Mouse (Mus musculus): ENCODE data around the gene Ankrd54. TPM values are rescaled to one million over a fixed set of nuclear protein-coding genes. Genes with fewer than 3 reads are reported as not detected.

The Ankrd54 gene
- 42.8 and 56.2 TPM in 2 replicates for polyA plus RNA-seq (2014; fragmentation: Nextera tagmentation; extraction: Ambion mirVana)

- Histone ChIP-seq H3K9ac (replicated peaks; ENCODE audit: low read length) (peak within 1 kb of the TSS; percentile 79), H3K27ac (replicated peaks; ENCODE audit: low read depth, low read length) (no peak within 1 kb of the TSS), H3K4me2 (ENCODE audit: low read depth, low read length) (peak within 1 kb of the TSS; percentile 72), H3K4me1 (ENCODE audit: control insufficient read depth, insufficient read depth, low read length) (no peaks in the 10 kb centered on the region; the same call in 1 of the 2 replicates), H3K9me3 (replicated peaks; ENCODE audit: control insufficient read depth, low read length) (no peaks in the 10 kb centered on the region), H3K27me3 (ENCODE audit: control insufficient read depth, insufficient read depth, low read length) (no peaks in the 10 kb centered on the region), H3K4me3 (ENCODE audit: low read depth, low read length) (peak within 1 kb of the TSS; percentile 94), H3K36me3 (replicated peaks; ENCODE audit: control insufficient read depth, insufficient read depth, low read depth, low read length) (no peaks in the 10 kb centered on the region)
- WGBS = under 1% methylated on average over 80 of the region's 80 CpGs
- ATAC-seq (replicated peaks; ENCODE audit: insufficient number of reproducible peaks, low FRiP score, low TSS enrichment, low read depth) (peak; percentile 99), DNase-seq (ENCODE audit: low spot score) (peak; percentile 99)
Observed at GRCm38 (mm10) chr15:79062376-79063159, at the start of gene Ankrd54. Gene Ankrd54 (minus strand): TSS chr15:79062893.

GRCm38 (mm10) chr15:79111774-79112173 is 49.1 kb upstream of the Ankrd54 start:
- DNase-seq (ENCODE audit: low spot score) = no peak
- no peak for ATAC-seq (replicated peaks; ENCODE audit: insufficient number of reproducible peaks, low FRiP score, low TSS enrichment, low read depth)
- H3K9ac ChIP-seq (replicated peaks; ENCODE audit: low read length) = no peak overlapping the region
- H3K4me3 ChIP-seq (ENCODE audit: low read depth, low read length) = no peak overlapping the region
- H3K9me3 ChIP-seq (replicated peaks; ENCODE audit: control insufficient read depth, low read length) = no peaks in the 10 kb centered on the region
- WGBS = 84% methylated on average over 4 of the region's 4 CpGs
- no peaks in the 10 kb centered on the region for H3K27me3 ChIP-seq (ENCODE audit: control insufficient read depth, insufficient read depth, low read length)
- H3K4me1 ChIP-seq (ENCODE audit: control insufficient read depth, insufficient read depth, low read length) = peaks cover 3% of the 10 kb centered on the region; the same call in 1 of the 2 replicates
- H3K36me3 ChIP-seq (replicated peaks; ENCODE audit: control insufficient read depth, insufficient read depth, low read depth, low read length) = no peaks in the 10 kb centered on the region; the same call in 1 of the 2 replicates
- H3K27ac ChIP-seq (replicated peaks; ENCODE audit: low read depth, low read length) = no peak overlapping the region
- no peak overlapping the region for H3K4me2 ChIP-seq (ENCODE audit: low read depth, low read length)

GRCm38 (mm10) chr15:79110528-79110927 is 47.8 kb upstream of the Ankrd54 start:
- Histone ChIP-seq H3K4me3 (ENCODE audit: low read depth, low read length) (no peak overlapping the region), H3K27me3 (ENCODE audit: control insufficient read depth, insufficient read depth, low read length) (no peaks in the 10 kb centered on the region), H3K27ac (replicated peaks; ENCODE audit: low read depth, low read length) (no peak overlapping the region), H3K36me3 (replicated peaks; ENCODE audit: control insufficient read depth, insufficient read depth, low read depth, low read length) (no peaks in the 10 kb centered on the region), H3K9me3 (replicated peaks; ENCODE audit: control insufficient read depth, low read length) (no peaks in the 10 kb centered on the region), H3K4me2 (ENCODE audit: low read depth, low read length) (peak overlapping the region; percentile 98; the same call in 1 of the 2 replicates), H3K9ac (replicated peaks; ENCODE audit: low read length) (no peak overlapping the region), H3K4me1 (ENCODE audit: control insufficient read depth, insufficient read depth, low read length) (peaks cover 3% of the 10 kb centered on the region; the same call in 1 of the 2 replicates)
- WGBS = 76% methylated on average over 2 of the region's 2 CpGs
- DNase-seq (ENCODE audit: low spot score) (no peak), ATAC-seq (replicated peaks; ENCODE audit: insufficient number of reproducible peaks, low FRiP score, low TSS enrichment, low read depth) (no peak)

- no peak for ATAC-seq (replicated peaks; ENCODE audit: insufficient number of reproducible peaks, low FRiP score, low TSS enrichment, low read depth)
- DNase-seq (ENCODE audit: low spot score) = no peak
- no peak overlapping the region for H3K27ac ChIP-seq (replicated peaks; ENCODE audit: low read depth, low read length)
- H3K27me3 ChIP-seq (ENCODE audit: control insufficient read depth, insufficient read depth, low read length) = no peaks in the 10 kb centered on the region
- 18% methylated on average over 9 of the region's 9 CpGs for WGBS
- peak overlapping the region; percentile 23; the same call in 1 of the 2 replicates for H3K9ac ChIP-seq (replicated peaks; ENCODE audit: low read length)
- H3K4me2 ChIP-seq (ENCODE audit: low read depth, low read length) = peak overlapping the region; percentile 98
- no peaks in the 10 kb centered on the region for H3K9me3 ChIP-seq (replicated peaks; ENCODE audit: control insufficient read depth, low read length)
- H3K4me1 ChIP-seq (ENCODE audit: control insufficient read depth, insufficient read depth, low read length) = peaks cover 3% of the 10 kb centered on the region; the same call in 1 of the 2 replicates
- no peaks in the 10 kb centered on the region for H3K36me3 ChIP-seq (replicated peaks; ENCODE audit: control insufficient read depth, insufficient read depth, low read depth, low read length)
- peak overlapping the region; percentile 92 for H3K4me3 ChIP-seq (ENCODE audit: low read depth, low read length)
Observed at GRCm38 (mm10) chr15:79110031-79110430, 47.3 kb upstream of the Ankrd54 start.

DNA sequence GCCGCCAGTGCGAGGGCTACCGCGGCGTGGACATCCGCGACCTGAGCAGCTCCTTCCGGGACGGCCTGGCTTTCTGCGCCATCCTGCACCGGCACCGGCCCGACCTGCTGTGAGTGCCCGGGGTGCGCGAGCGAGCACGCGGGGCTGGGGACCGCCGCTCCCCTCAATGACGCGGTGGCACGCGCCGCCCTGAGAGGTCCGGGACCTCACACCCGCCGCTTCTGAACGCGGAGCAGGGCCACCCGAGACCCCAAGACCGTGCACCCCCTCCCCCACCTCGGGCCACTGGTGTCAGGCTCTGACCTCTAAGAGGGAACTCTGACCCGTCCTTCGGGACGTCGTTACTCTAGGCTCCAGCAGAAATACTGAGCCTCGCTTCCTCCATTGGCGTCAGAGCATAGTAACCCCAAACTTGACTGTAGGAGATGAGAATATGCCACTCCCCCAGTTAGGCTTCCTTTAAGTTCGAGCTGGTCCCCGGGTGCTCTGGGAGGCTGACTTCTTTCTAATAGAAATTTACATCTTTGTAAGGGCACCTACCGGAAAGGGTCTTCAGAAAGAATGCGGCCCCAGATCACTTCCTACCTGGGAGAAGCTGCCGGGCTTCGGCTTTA is 46.7 kb upstream of the Ankrd54 start:
- peak overlapping the region; percentile 59 for H3K27ac ChIP-seq (replicated peaks; ENCODE audit: low read depth, low read length)
- peak; percentile 54 for ATAC-seq (replicated peaks; ENCODE audit: insufficient number of reproducible peaks, low FRiP score, low TSS enrichment, low read depth)
- no peaks in the 10 kb centered on the region for H3K9me3 ChIP-seq (replicated peaks; ENCODE audit: control insufficient read depth, low read length)
- H3K4me3 ChIP-seq (ENCODE audit: low read depth, low read length) = peak overlapping the region; percentile 92
- H3K27me3 ChIP-seq (ENCODE audit: control insufficient read depth, insufficient read depth, low read length) = no peaks in the 10 kb centered on the region
- H3K9ac ChIP-seq (replicated peaks; ENCODE audit: low read length) = peak overlapping the region; percentile 86
- peak overlapping the region; percentile 98 for H3K4me2 ChIP-seq (ENCODE audit: low read depth, low read length)
- peaks cover 3% of the 10 kb centered on the region; the same call in 1 of the 2 replicates for H3K4me1 ChIP-seq (ENCODE audit: control insufficient read depth, insufficient read depth, low read length)
- WGBS = under 1% methylated on average over 46 of the region's 46 CpGs
- peak; percentile 17 for DNase-seq (ENCODE audit: low spot score)
- no peaks in the 10 kb centered on the region for H3K36me3 ChIP-seq (replicated peaks; ENCODE audit: control insufficient read depth, insufficient read depth, low read depth, low read length)

GRCm38 (mm10) chr15:79108421-79109320 is 46.0 kb upstream of the Ankrd54 start, which contains the start of gene Micall1:
Gene Micall1 (plus strand): TSS chr15:79108898.
- Histone ChIP-seq H3K27me3 (ENCODE audit: control insufficient read depth, insufficient read depth, low read length) (no peaks in the 10 kb centered on the region), H3K4me1 (ENCODE audit: control insufficient read depth, insufficient read depth, low read length) (peaks cover 3% of the 10 kb centered on the region; the same call in 1 of the 2 replicates), H3K4me3 (ENCODE audit: low read depth, low read length) (peak within 1 kb of the TSS; percentile 92), H3K27ac (replicated peaks; ENCODE audit: low read depth, low read length) (peak within 1 kb of the TSS; percentile 59), H3K36me3 (replicated peaks; ENCODE audit: control insufficient read depth, insufficient read depth, low read depth, low read length) (no peaks in the 10 kb centered on the region), H3K9me3 (replicated peaks; ENCODE audit: control insufficient read depth, low read length) (no peaks in the 10 kb centered on the region), H3K4me2 (ENCODE audit: low read depth, low read length) (peak within 1 kb of the TSS; percentile 98), H3K9ac (replicated peaks; ENCODE audit: low read length) (peak within 1 kb of the TSS; percentile 86)
- ATAC-seq (replicated peaks; ENCODE audit: insufficient number of reproducible peaks, low FRiP score, low TSS enrichment, low read depth) (peak; percentile 80), DNase-seq (ENCODE audit: low spot score) (peak; percentile 66)
- WGBS = under 1% methylated on average over 66 of the region's 85 CpGs

GRCm38 (mm10) chr15:79107966-79108365 is 45.3 kb upstream of the Ankrd54 start:
- Histone ChIP-seq H3K9ac (replicated peaks; ENCODE audit: low read length) (no peak overlapping the region; the same call in 1 of the 2 replicates), H3K4me1 (ENCODE audit: control insufficient read depth, insufficient read depth, low read length) (peaks cover 3% of the 10 kb centered on the region; the same call in 1 of the 2 replicates), H3K27me3 (ENCODE audit: control insufficient read depth, insufficient read depth, low read length) (no peaks in the 10 kb centered on the region), H3K36me3 (replicated peaks; ENCODE audit: control insufficient read depth, insufficient read depth, low read depth, low read length) (no peaks in the 10 kb centered on the region), H3K4me2 (ENCODE audit: low read depth, low read length) (peak overlapping the region; percentile 98), H3K27ac (replicated peaks; ENCODE audit: low read depth, low read length) (peak overlapping the region; percentile 59; the same call in 1 of the 2 replicates), H3K4me3 (ENCODE audit: low read depth, low read length) (peak overlapping the region; percentile 92), H3K9me3 (replicated peaks; ENCODE audit: control insufficient read depth, low read length) (no peaks in the 10 kb centered on the region)
- 21% methylated on average over 7 of the region's 7 CpGs for WGBS
- ATAC-seq (replicated peaks; ENCODE audit: insufficient number of reproducible peaks, low FRiP score, low TSS enrichment, low read depth) = no peak
- peak; percentile 26 for DNase-seq (ENCODE audit: low spot score)
